Mouse (Mus musculus) heart, embryonic 11.5 days (tissue): ENCODE data around the gene Nckap1. TPM values are rescaled to one million over a fixed set of nuclear protein-coding genes. Genes with fewer than 3 reads are reported as not detected.

ENCODE experiments used
- ATAC-seq: fragments of 200-750 bp; cut with Nextera tagmentation; replicated peaks from 2 replicates; pipeline ENCODE4 v1.8.0; 2017; ENCODE audit warnings: moderate library complexity; ENCODE audit not compliant: insufficient number of reproducible peaks, low FRiP score, low TSS enrichment
- H3K27ac ChIP-seq: fragments of 300-500 bp; sonication (generic); 2 replicates; pipeline ENCODE4 v1.5.1; 2014; ENCODE audit warnings: mild to moderate bottlenecking, low read depth, low read length
- H3K27me3 ChIP-seq: fragments of 300-500 bp; sonication (generic); 2 replicates; pipeline ENCODE4 v1.6.1; 2014; ENCODE audit warnings: mild to moderate bottlenecking, low read length, mixed read lengths; ENCODE audit not compliant: control insufficient read depth, insufficient read depth
- H3K36me3 ChIP-seq: fragments of 300-500 bp; sonication (generic); 2 replicates; pipeline ENCODE4 v1.6.1; 2014; ENCODE audit warnings: mild to moderate bottlenecking, low read length, moderate library complexity, mixed read lengths; ENCODE audit not compliant: control insufficient read depth, insufficient read depth
- H3K4me1 ChIP-seq: fragments of 300-500 bp; sonication (generic); 2 replicates; pipeline ENCODE4 v1.6.1; 2014; ENCODE audit warnings: low read length; ENCODE audit not compliant: control insufficient read depth, insufficient read depth
- H3K4me2 ChIP-seq: fragments of 300-500 bp; sonication (generic); 2 replicates; pipeline ENCODE4 v1.6.1; 2014; ENCODE audit warnings: mild to moderate bottlenecking, moderate library complexity
- H3K4me3 ChIP-seq: fragments of 300-500 bp; sonication (generic); 2 replicates; pipeline ENCODE4 v1.5.1; 2014; ENCODE audit warnings: low read depth, low read length
- H3K9ac ChIP-seq: fragments of 300-500 bp; sonication (generic); 2 replicates; pipeline ENCODE4 v1.6.1; 2014; ENCODE audit warnings: mild to moderate bottlenecking, low read depth, low read length, moderate library complexity
- H3K9me3 ChIP-seq: fragments of 300-500 bp; sonication (generic); replicated peaks from 2 replicates; pipeline ENCODE4 v1.6.1; 2016; ENCODE audit warnings: low read length; ENCODE audit not compliant: control insufficient read depth
- WGBS: fragments of 180-500 bp; shearing (Covaris S2); extraction: QIAGEN DNeasy Blood & Tissue Kit; methylation state at CpG from one replicate; pipeline ENCODE4 v1.1.7; 2014; ENCODE audit not compliant: insufficient replicate concordance; 5-methylcytosine and 5-hydroxymethylcytosine counted together
- microRNA counts: library from miRNA; unstranded; fragments of <30 nt; microRNA quantifications from one replicate; lab custom pipeline; 2015
- microRNA-seq: library from miRNA; unstranded; fragments of <30 nt; microRNA quantifications from one replicate; pipeline ENCODE4, GENCODE M21; 2016; ENCODE audit warnings: borderline number of aligned reads
- polyA plus RNA-seq: library from polyadenylated mRNA; unstranded; fragments of >200 nt; fragmentation: Nextera tagmentation; extraction: Ambion mirVana; gene quantifications from 2 replicates; pipeline ENCODE4 v1.2.1, GENCODE M21; 2014

Gene Nckap1
- polyA plus RNA-seq, 1 experiment from 2014 or later: 51.6 TPM

- H3K4me2 ChIP-seq: no peak overlapping the region
- H3K4me1 ChIP-seq: no peaks in the 10 kb centered on the region
- no peak overlapping the region for H3K9ac ChIP-seq
- H3K36me3 ChIP-seq: no peaks in the 10 kb centered on the region
- H3K27me3 ChIP-seq: no peaks in the 10 kb centered on the region
- no peak for ATAC-seq
- no peaks in the 10 kb centered on the region for H3K9me3 ChIP-seq
- no peak overlapping the region for H3K4me3 ChIP-seq
- H3K27ac ChIP-seq: no peak overlapping the region
- WGBS: 83% methylated on average over 5 of the region's 5 CpGs
Measured at GRCm38 (mm10) chr2:80484951-80485350, 96.2 kb downstream of the Nckap1 start.

DNA sequence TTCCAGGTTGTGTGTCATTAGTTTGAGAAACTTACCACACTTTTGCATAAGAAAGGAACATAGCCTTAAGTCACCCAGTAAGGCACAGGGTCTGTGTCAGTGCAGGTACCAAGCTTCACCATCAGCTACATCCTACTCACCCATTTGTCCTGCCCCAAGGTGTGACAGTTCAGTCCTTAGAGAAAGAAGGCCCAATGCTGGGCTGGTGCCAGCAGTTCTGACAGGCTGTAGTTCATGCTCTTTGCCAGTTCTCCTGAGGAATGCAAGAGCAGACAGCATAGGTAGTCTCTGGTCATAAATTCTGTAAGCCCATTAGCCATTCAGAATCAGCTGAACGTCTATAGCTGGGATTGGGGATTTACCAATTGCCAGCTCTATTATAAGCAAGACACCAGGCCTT lies 105.3 kb downstream of the Nckap1 start:
- no peak overlapping the region for H3K9ac ChIP-seq
- H3K9me3 ChIP-seq: no peaks in the 10 kb centered on the region
- WGBS: 75% methylated on average over 1 of the region's 1 CpGs
- no peak overlapping the region for H3K4me3 ChIP-seq
- H3K4me2 ChIP-seq: no peak overlapping the region
- no peak for ATAC-seq
- no peak overlapping the region for H3K27ac ChIP-seq
- no peaks in the 10 kb centered on the region for H3K4me1 ChIP-seq
- no peaks in the 10 kb centered on the region for H3K27me3 ChIP-seq
- H3K36me3 ChIP-seq: no peaks in the 10 kb centered on the region

- WGBS: 37% methylated on average over 5 of the region's 5 CpGs
Measured at GRCm38 (mm10) chr2:80474247-80474796, 106.9 kb downstream of the Nckap1 start.

GRCm38 (mm10) chr2:80465991-80466821 lies 115.0 kb downstream of the Nckap1 start:
- H3K9ac ChIP-seq: no peak overlapping the region
- H3K4me3 ChIP-seq: no peak overlapping the region
- ATAC-seq: no peak
- 68% methylated on average over 16 of the region's 16 CpGs for WGBS
- no peaks in the 10 kb centered on the region for H3K27me3 ChIP-seq
- H3K9me3 ChIP-seq: no peaks in the 10 kb centered on the region
- H3K36me3 ChIP-seq: no peaks in the 10 kb centered on the region
- no peak overlapping the region for H3K4me2 ChIP-seq
- H3K27ac ChIP-seq: no peak overlapping the region
- no peaks in the 10 kb centered on the region for H3K4me1 ChIP-seq

More at GRCm38 (mm10) chr2:80474247-80474796, 106.9 kb downstream of the Nckap1 start:
- Histone ChIP-seq H3K9me3 (no peaks in the 10 kb centered on the region), H3K9ac (no peak overlapping the region), H3K4me1 (no peaks in the 10 kb centered on the region), H3K4me3 (no peak overlapping the region), H3K4me2 (no peak overlapping the region), H3K27me3 (no peaks in the 10 kb centered on the region), H3K27ac (no peak overlapping the region), H3K36me3 (no peaks in the 10 kb centered on the region)
- ATAC-seq: no peak

DNA sequence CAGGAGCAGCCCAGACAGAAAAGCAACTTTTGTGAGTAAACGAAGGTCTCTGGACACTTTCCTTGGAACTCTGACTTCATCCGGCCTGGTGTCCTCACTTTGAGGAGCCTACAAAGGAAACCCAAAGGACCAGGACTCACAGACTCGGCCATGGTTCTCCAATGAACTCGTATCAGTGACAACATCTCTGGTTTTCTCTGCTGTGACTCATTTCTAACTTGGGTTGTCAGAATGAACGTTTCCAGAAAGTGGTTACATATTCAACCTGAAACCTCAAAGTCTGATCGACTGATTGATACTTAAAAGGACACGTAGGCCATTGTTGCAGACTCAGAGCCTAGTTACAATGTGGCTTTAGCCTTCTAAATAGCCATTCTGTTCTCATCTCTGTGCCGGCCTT lies 119.4 kb downstream of the Nckap1 start:
- WGBS: 65% methylated on average over 8 of the region's 8 CpGs
- ATAC-seq: no peak
- Histone ChIP-seq H3K4me2 (no peak overlapping the region), H3K27me3 (no peaks in the 10 kb centered on the region), H3K36me3 (no peaks in the 10 kb centered on the region), H3K4me1 (no peaks in the 10 kb centered on the region), H3K9ac (no peak overlapping the region), H3K4me3 (no peak overlapping the region), H3K9me3 (no peaks in the 10 kb centered on the region), H3K27ac (no peak overlapping the region)

MicroRNAs encoded within 50 kb of the gene (microRNA counts, 519-probe panel; counts per million panel counts)
- 32.2 counts per million for microRNA mmu-miR-684 (lab: Ali Mortazavi, UCI)

Small RNA genes lying within 50 kb of the gene (microRNA-seq; reads per million reads assigned to microRNA genes)
- not detected for gene Mir684-1

Other genes with a start within 250 kb of the Nckap1 start
- gene Frzb, start 133.8 kb downstream of the Nckap1 start, polyA plus RNA-seq: 8.6 and 10.1 TPM in 2 replicates
- gene Dusp19, start 35.7 kb upstream of the Nckap1 start, polyA plus RNA-seq: 12.0 and 13.3 TPM in 2 replicates
- gene Nup35, start 35.9 kb upstream of the Nckap1 start, polyA plus RNA-seq: 29.3 and 29.8 TPM in 2 replicates